Mouse (Mus musculus) embryonic facial prominence, embryonic 15.5 days (tissue): ENCODE measurements at regions not wholly inside any gene's neighbourhood (a gene's known extent, or its start where the extent isn't known, plus 50 kb on each side); places are given as distances from the start of the nearest gene placed in this dataset.

ENCODE experiments used
- ATAC-seq: fragments of 200-750 bp; cut with Nextera tagmentation; 2 replicates; pipeline ENCODE4 v1.8.0; 2017; ENCODE audit warnings: low read depth, moderate TSS enrichment; ENCODE audit not compliant: insufficient number of reproducible peaks, low FRiP score, low TSS enrichment
- H3K27ac ChIP-seq: fragments of 300-500 bp; sonication (generic); replicated peaks from 2 replicates; pipeline ENCODE4 v1.5.1; 2015; ENCODE audit warnings: mild to moderate bottlenecking, inconsistent platforms
- H3K27me3 ChIP-seq: fragments of 300-500 bp; sonication (generic); 2 replicates; pipeline ENCODE4 v1.6.1; 2015; ENCODE audit warnings: inconsistent platforms
- H3K36me3 ChIP-seq: fragments of 300-500 bp; sonication (generic); 2 replicates; pipeline ENCODE4 v1.6.1; 2015; ENCODE audit warnings: mild to moderate bottlenecking, inconsistent platforms
- H3K4me1 ChIP-seq: fragments of 300-500 bp; sonication (generic); 2 replicates; pipeline ENCODE4 v1.6.1; 2015; ENCODE audit warnings: inconsistent platforms
- H3K4me2 ChIP-seq: fragments of 300-500 bp; sonication (generic); replicated peaks from 2 replicates; pipeline ENCODE4 v1.6.1; 2015; ENCODE audit warnings: mild to moderate bottlenecking, inconsistent platforms
- H3K4me3 ChIP-seq: fragments of 300-500 bp; sonication (generic); replicated peaks from 2 replicates; pipeline ENCODE4 v1.5.1; 2015; ENCODE audit warnings: mild to moderate bottlenecking, inconsistent platforms
- H3K9ac ChIP-seq: fragments of 300-500 bp; sonication (generic); 2 replicates; pipeline ENCODE4 v1.6.1; 2015; ENCODE audit warnings: inconsistent platforms
- H3K9me3 ChIP-seq: fragments of 300-500 bp; sonication (generic); replicated peaks from 2 replicates; pipeline ENCODE4 v1.6.1; 2016; ENCODE audit warnings: inconsistent platforms
- WGBS: fragments of 180-500 bp; shearing (Covaris S2); methylation state at CpG from one replicate; pipeline ENCODE4 v1.1.7; 2015; 5-methylcytosine and 5-hydroxymethylcytosine counted together

- H3K9me3 ChIP-seq, result no peaks in the 10 kb centered on the region
- H3K27me3 ChIP-seq, result no peaks in the 10 kb centered on the region
- no peaks in the 10 kb centered on the region for H3K36me3 ChIP-seq
- 66% methylated on average over 2 of the region's 2 CpGs for WGBS
- H3K4me1 ChIP-seq, result peaks cover 14% of the 10 kb centered on the region
- no peak overlapping the region for H3K27ac ChIP-seq
- H3K4me3 ChIP-seq, result no peak overlapping the region
- no peak overlapping the region for H3K9ac ChIP-seq
- H3K4me2 ChIP-seq, result no peak overlapping the region
- ATAC-seq, result no peak
These were observed 112.0 kb downstream of the Gm19410 start for GRCm38 (mm10) chr8:35877581-35877980.

- H3K27me3 ChIP-seq, result no peaks in the 10 kb centered on the region
- H3K4me1 ChIP-seq, result peaks cover 14% of the 10 kb centered on the region
- H3K36me3 ChIP-seq, result no peaks in the 10 kb centered on the region
- no peak overlapping the region for H3K27ac ChIP-seq
- WGBS, result 55% methylated on average over 5 of the region's 5 CpGs
- H3K4me2 ChIP-seq, result no peak overlapping the region
- no peaks in the 10 kb centered on the region for H3K9me3 ChIP-seq
- no peak overlapping the region for H3K9ac ChIP-seq
- no peak overlapping the region for H3K4me3 ChIP-seq
- no peak for ATAC-seq
These were observed 116.2 kb downstream of the Gm19410 start for GRCm38 (mm10) chr8:35881810-35882209.

GRCm38 (mm10) chr8:35882638-35883455 lies 117.3 kb downstream of the Gm19410 start:
- no peak for ATAC-seq
- Histone ChIP-seq H3K9me3 (no peaks in the 10 kb centered on the region), H3K9ac (no peak overlapping the region), H3K4me3 (no peak overlapping the region), H3K4me1 (peaks cover 10% of the 10 kb centered on the region; the same call in 1 of the 2 replicates), H3K36me3 (no peaks in the 10 kb centered on the region), H3K27ac (peak overlapping the region; percentile 60; the same call in 1 of the 2 replicates), H3K4me2 (0 out of 2 replicates have a peak overlapping the region, but pooled peaks have one; percentile 21), H3K27me3 (no peaks in the 10 kb centered on the region)
- WGBS, result 7% methylated on average over 12 of the region's 12 CpGs

DNA sequence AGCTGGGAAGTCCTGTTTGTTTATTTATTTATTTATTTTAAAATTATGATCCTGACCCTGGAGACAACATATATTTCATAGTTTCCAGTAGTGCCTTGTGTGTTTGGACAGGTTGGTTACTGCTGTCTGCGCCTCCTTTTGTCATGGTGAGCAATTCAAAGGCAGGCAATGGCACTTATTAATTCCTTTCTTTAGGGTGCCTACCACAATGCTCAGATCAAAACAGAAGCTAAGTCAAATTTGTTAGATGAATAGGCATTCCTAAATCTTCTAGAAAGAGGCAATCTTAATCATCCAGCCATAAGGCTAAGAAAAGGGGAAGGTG lies 117.8 kb downstream of the Gm19410 start:
- H3K4me3 ChIP-seq, result no peak overlapping the region
- H3K4me2 ChIP-seq, result no peak overlapping the region
- no peak for ATAC-seq
- 35% methylated on average over 1 of the region's 1 CpGs for WGBS
- H3K27ac ChIP-seq, result no peak overlapping the region
- no peak overlapping the region for H3K9ac ChIP-seq
- no peaks in the 10 kb centered on the region for H3K27me3 ChIP-seq
- H3K4me1 ChIP-seq, result peaks cover 9% of the 10 kb centered on the region; the same call in 1 of the 2 replicates
- no peaks in the 10 kb centered on the region for H3K9me3 ChIP-seq
- H3K36me3 ChIP-seq, result no peaks in the 10 kb centered on the region

GRCm38 (mm10) chr8:35884545-35884944 lies 119.0 kb downstream of the Gm19410 start:
- no peak overlapping the region for H3K9ac ChIP-seq
- no peak for ATAC-seq
- H3K27me3 ChIP-seq, result no peaks in the 10 kb centered on the region
- no peaks in the 10 kb centered on the region for H3K36me3 ChIP-seq
- no peak overlapping the region for H3K27ac ChIP-seq
- WGBS, result 76% methylated on average over 6 of the region's 6 CpGs
- no peak overlapping the region for H3K4me3 ChIP-seq
- no peaks in the 10 kb centered on the region for H3K9me3 ChIP-seq
- peaks cover 9% of the 10 kb centered on the region; the same call in 1 of the 2 replicates for H3K4me1 ChIP-seq
- H3K4me2 ChIP-seq, result no peak overlapping the region

DNA sequence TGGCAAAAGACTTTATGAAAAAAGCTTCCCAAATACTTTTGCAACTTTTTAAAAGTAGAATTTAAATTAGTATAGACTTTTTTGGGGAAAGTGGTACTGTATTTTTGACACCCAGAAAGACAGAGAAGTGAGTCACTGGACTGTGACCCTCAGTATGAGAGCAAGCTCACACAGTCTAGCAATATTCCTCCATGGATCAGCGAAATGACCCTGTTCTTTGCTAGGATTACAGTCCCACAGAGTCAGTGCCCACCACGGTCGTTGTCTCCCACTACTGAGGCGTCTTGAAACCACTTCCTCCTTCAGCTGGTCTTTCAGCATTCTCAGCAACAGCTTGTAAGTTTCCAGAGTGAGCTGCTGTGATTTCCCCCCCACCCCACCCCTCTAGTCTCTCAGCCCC lies 124.5 kb downstream of the Gm19410 start:
- Histone ChIP-seq H3K27me3 (no peaks in the 10 kb centered on the region), H3K27ac (no peak overlapping the region), H3K4me3 (no peak overlapping the region), H3K9ac (no peak overlapping the region), H3K4me1 (no peaks in the 10 kb centered on the region), H3K4me2 (no peak overlapping the region), H3K36me3 (no peaks in the 10 kb centered on the region), H3K9me3 (no peaks in the 10 kb centered on the region)
- ATAC-seq, result no peak
- WGBS, result 49% methylated on average over 4 of the region's 4 CpGs

GRCm38 (mm10) chr8:35891769-35892168 lies 126.2 kb downstream of the Gm19410 start:
- WGBS, result 82% methylated on average over 6 of the region's 6 CpGs
- no peak overlapping the region for H3K9ac ChIP-seq
- H3K9me3 ChIP-seq, result no peaks in the 10 kb centered on the region
- ATAC-seq, result peak; percentile 69
- no peaks in the 10 kb centered on the region for H3K36me3 ChIP-seq
- H3K4me2 ChIP-seq, result no peak overlapping the region
- H3K27me3 ChIP-seq, result no peaks in the 10 kb centered on the region
- H3K4me3 ChIP-seq, result no peak overlapping the region
- no peaks in the 10 kb centered on the region for H3K4me1 ChIP-seq
- no peak overlapping the region for H3K27ac ChIP-seq

- no peaks in the 10 kb centered on the region for H3K36me3 ChIP-seq
- H3K4me3 ChIP-seq, result no peak overlapping the region
- H3K27ac ChIP-seq, result no peak overlapping the region
- WGBS, result 70% methylated on average over 3 of the region's 3 CpGs
- no peak overlapping the region for H3K9ac ChIP-seq
- H3K4me1 ChIP-seq, result no peaks in the 10 kb centered on the region
- no peaks in the 10 kb centered on the region for H3K9me3 ChIP-seq
- no peak overlapping the region for H3K4me2 ChIP-seq
- H3K27me3 ChIP-seq, result no peaks in the 10 kb centered on the region
- ATAC-seq, result no peak
These were observed 132.9 kb downstream of the Gm19410 start for GRCm38 (mm10) chr8:35898493-35898892.

DNA sequence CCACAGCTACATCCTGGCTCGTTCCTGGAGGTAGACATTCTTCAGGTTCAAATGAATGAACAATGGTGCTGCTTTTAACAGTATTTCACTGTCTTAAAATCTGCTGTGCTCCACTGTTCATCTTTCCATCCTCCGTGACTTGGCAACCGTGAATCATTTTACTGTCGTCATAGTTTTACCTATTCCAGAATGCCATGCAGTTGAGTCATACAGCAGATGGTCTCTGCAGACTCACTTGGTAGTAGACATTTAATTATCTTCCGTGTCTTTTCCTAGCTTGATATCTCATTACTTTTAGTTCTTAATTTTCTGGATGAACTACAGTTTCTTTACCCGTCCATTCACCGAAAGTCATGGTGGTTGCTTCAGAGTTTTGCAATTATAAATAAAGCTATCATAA lies 135.9 kb downstream of the Gm19410 start:
- 75% methylated on average over 7 of the region's 7 CpGs for WGBS
- no peak overlapping the region for H3K27ac ChIP-seq
- no peak for ATAC-seq
- no peaks in the 10 kb centered on the region for H3K27me3 ChIP-seq
- H3K4me1 ChIP-seq, result no peaks in the 10 kb centered on the region
- H3K36me3 ChIP-seq, result no peaks in the 10 kb centered on the region
- no peak overlapping the region for H3K4me2 ChIP-seq
- H3K9me3 ChIP-seq, result no peaks in the 10 kb centered on the region
- no peak overlapping the region for H3K4me3 ChIP-seq
- no peak overlapping the region for H3K9ac ChIP-seq

- no peak overlapping the region for H3K4me3 ChIP-seq
- H3K27ac ChIP-seq, result no peak overlapping the region
- no peak overlapping the region for H3K4me2 ChIP-seq
- H3K9me3 ChIP-seq, result no peaks in the 10 kb centered on the region
- no peaks in the 10 kb centered on the region for H3K4me1 ChIP-seq
- no peaks in the 10 kb centered on the region for H3K36me3 ChIP-seq
- H3K27me3 ChIP-seq, result no peaks in the 10 kb centered on the region
- H3K9ac ChIP-seq, result no peak overlapping the region
- ATAC-seq, result no peak
- WGBS, result 64% methylated on average over 7 of the region's 7 CpGs
These were observed 139.3 kb downstream of the Gm19410 start for GRCm38 (mm10) chr8:35904711-35905450.

DNA sequence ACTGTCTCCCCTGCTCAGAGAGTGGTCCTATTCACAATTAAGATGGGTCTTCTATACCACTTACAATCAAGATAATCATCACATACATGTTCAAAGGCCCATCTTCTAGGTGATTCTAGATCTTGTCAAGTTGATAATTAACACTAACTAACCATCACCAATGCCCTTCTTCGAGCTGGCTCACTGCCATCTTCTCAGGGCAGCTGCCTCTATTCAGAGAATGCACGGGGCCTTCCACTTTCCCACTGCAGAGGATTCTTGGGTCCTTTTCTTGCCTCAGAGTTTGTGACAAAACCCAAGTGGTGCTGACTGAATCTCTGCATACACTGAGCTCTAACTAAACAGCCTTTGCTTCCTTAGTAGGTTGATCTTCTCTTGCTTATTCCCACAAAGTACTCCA lies 142.4 kb downstream of the Gm19410 start:
- no peak for ATAC-seq
- Histone ChIP-seq H3K9me3 (no peaks in the 10 kb centered on the region), H3K27ac (no peak overlapping the region), H3K4me3 (no peak overlapping the region), H3K9ac (no peak overlapping the region), H3K4me1 (no peaks in the 10 kb centered on the region), H3K36me3 (no peaks in the 10 kb centered on the region), H3K27me3 (no peaks in the 10 kb centered on the region), H3K4me2 (no peak overlapping the region)
- WGBS, result 71% methylated on average over 2 of the region's 2 CpGs
